Mouse (Mus musculus) cerebellum, adult 9-11 months (tissue): ENCODE results near the gene Lpin3.

Experiments used
- DNase-seq: peaks from one replicate; pipeline ENCODE4 v3.0.0; 2022

Lpin3 gene

GRCm38 (mm10) chr2:160887859-160888258 is 7.4 kb downstream of the Lpin3 start:
- DNase-seq: peak; percentile 48

- DNase-seq: no peak
Observed at GRCm38 (mm10) chr2:160891045-160891444, 10.6 kb downstream of the Lpin3 start.

GRCm38 (mm10) chr2:160891697-160892096 is 11.2 kb downstream of the Lpin3 start:
- DNase-seq: no peak

- no peak for DNase-seq
Observed at GRCm38 (mm10) chr2:160901656-160902412, 21.4 kb downstream of the Lpin3 start.

GRCm38 (mm10) chr2:160905301-160905700 is 24.8 kb downstream of the Lpin3 start:
- DNase-seq: peak; percentile 54

- DNase-seq: peak; percentile 92
Observed at GRCm38 (mm10) chr2:160906101-160906500, 25.6 kb downstream of the Lpin3 start.

GRCm38 (mm10) chr2:160908607-160909006 is 28.1 kb downstream of the Lpin3 start:
- peak; percentile 59 for DNase-seq

- no peak for DNase-seq
Observed at GRCm38 (mm10) chr2:160910633-160911032, 30.2 kb downstream of the Lpin3 start.

GRCm38 (mm10) chr2:160911558-160912201 is 31.2 kb downstream of the Lpin3 start:
- peak; percentile 62 for DNase-seq

- peak; percentile 49 for DNase-seq
Observed at GRCm38 (mm10) chr2:160912231-160912671, 31.8 kb downstream of the Lpin3 start, which contains the start of gene Emilin3. TSS of gene Emilin3 (minus strand) at chr2:160912328.

- DNase-seq: no peak
Observed at GRCm38 (mm10) chr2:160914656-160915055, 34.2 kb downstream of the Lpin3 start.

- peak; percentile 78 for DNase-seq
Observed at GRCm38 (mm10) chr2:160915821-160916610, 35.5 kb downstream of the Lpin3 start.

- no peak for DNase-seq
Observed at GRCm38 (mm10) chr2:160916714-160917113, 36.2 kb downstream of the Lpin3 start.

GRCm38 (mm10) chr2:160917313-160917712 is 36.8 kb downstream of the Lpin3 start:
- DNase-seq: peak; percentile 59

- no peak for DNase-seq
Observed at GRCm38 (mm10) chr2:160918154-160918929, 37.9 kb downstream of the Lpin3 start.

- no peak for DNase-seq
Observed at GRCm38 (mm10) chr2:160918930-160919215, 38.4 kb downstream of the Lpin3 start.

GRCm38 (mm10) chr2:160921285-160921684 is 40.8 kb downstream of the Lpin3 start:
- no peak for DNase-seq

- DNase-seq: no peak
Observed at GRCm38 (mm10) chr2:160925203-160925602, 44.7 kb downstream of the Lpin3 start.

- no peak for DNase-seq
Observed at GRCm38 (mm10) chr2:160931378-160931777, 50.9 kb downstream of the Lpin3 start.

GRCm38 (mm10) chr2:160932325-160932724 is 51.9 kb downstream of the Lpin3 start:
- no peak for DNase-seq

- DNase-seq: no peak
Observed at GRCm38 (mm10) chr2:160932981-160933380, 52.5 kb downstream of the Lpin3 start.

- DNase-seq: no peak
Observed at GRCm38 (mm10) chr2:160933890-160934289, 53.4 kb downstream of the Lpin3 start.

- no peak for DNase-seq
Observed at GRCm38 (mm10) chr2:160934451-160934850, 54.0 kb downstream of the Lpin3 start.
